Mouse (Mus musculus): ENCODE measurements around the gene Tmem19. TPM values are rescaled to one million over a fixed set of nuclear protein-coding genes. Genes with fewer than 3 reads are reported as not detected.

The Tmem19 gene
- polyA plus RNA-seq (2012; rRNA removed; ENCODE audit: low replicate concordance) = 16.1 and 19.3 TPM in 2 replicates

GRCm38 (mm10) chr10:115361840-115362622 is at the start of gene Tmem19:
Gene Tmem19, minus strand, starts transcription at chr10:115362501.

DNA sequence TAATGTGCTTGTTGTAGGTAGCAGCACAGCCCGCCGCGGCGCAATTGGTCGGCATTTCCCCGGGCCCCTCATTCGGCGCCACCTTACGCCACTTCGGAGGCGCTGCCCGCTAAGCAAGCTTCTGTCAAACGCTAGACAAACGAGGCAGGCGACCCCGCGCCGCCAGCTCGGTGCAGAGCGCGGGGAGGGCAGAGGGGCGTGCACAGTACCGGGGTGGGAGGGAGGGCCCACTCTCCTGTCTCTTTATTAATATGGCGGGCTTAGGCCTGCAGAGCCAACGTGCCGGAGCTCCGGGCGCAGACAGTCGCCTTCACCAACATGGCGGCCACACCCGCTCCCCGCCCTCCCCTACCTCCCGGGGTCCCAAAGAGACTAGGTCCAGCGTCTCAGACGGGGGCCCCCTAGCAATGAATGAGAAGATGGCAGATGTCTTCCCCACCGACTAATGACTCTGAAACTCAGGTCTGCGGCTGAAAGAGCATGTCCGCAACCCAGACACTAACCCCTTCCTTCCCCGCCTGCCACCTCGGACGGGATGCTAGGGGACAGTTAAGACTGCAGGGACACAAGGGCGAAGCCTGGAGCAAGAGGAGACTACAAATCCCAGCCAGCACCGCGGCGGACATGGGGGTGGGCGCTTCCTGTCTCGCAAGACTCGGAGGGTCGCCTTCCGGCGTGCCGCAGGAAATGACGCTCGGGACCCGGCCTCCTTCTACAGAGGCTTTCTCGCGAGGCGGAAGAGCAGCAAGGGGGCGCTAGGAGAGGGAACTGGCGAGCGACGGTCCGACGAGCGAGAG is 22.1 kb upstream of the Tmem19 start, which contains the start of the genes Thap2 and Zfc3h1:
Gene Thap2, minus strand, starts transcription at position 223 of the 797 bp plus-strand sequence.
Gene Zfc3h1, plus strand, starts transcription at position 739 of the 797 bp plus-strand sequence.

GRCm38 (mm10) chr10:115315473-115316171 is 46.7 kb downstream of the Tmem19 start, which contains the start of gene Rab21:
Gene Rab21, minus strand, starts transcription at chr10:115315594.

Other genes with a start within 250 kb of the Tmem19 start
- 1.3 TPM in 1 of 2 replicates, not detected in the other for gene Tph2, start 177.5 kb downstream of the Tmem19 start, polyA plus RNA-seq (2012; rRNA removed; ENCODE audit: low replicate concordance)
- 15.4 and 15.8 TPM in 2 replicates for gene Tbc1d15, start 111.0 kb downstream of the Tmem19 start, polyA plus RNA-seq (2012; rRNA removed; ENCODE audit: low replicate concordance)
- gene Rab21, start 46.9 kb downstream of the Tmem19 start, polyA plus RNA-seq (2012; rRNA removed; ENCODE audit: low replicate concordance) = 14.4 and 16.3 TPM in 2 replicates
- gene Thap2, start 21.9 kb upstream of the Tmem19 start, polyA plus RNA-seq (2012; rRNA removed; ENCODE audit: low replicate concordance) = 5.3 and 5.9 TPM in 2 replicates
- gene Zfc3h1, start 22.5 kb upstream of the Tmem19 start, polyA plus RNA-seq (2012; rRNA removed; ENCODE audit: low replicate concordance) = 29.0 and 29.5 TPM in 2 replicates
- gene A930009A15Rik, start 207.5 kb upstream of the Tmem19 start, polyA plus RNA-seq (2012; rRNA removed; ENCODE audit: low replicate concordance) = not detected in 2 replicates
- 0.06 and 5.2 TPM in 2 replicates for gene Lgr5, start 225.3 kb upstream of the Tmem19 start, polyA plus RNA-seq (2012; rRNA removed; ENCODE audit: low replicate concordance)